Mouse (Mus musculus): Measurements from ENCODE around the gene Kcnq1. TPM values are rescaled to one million over a fixed set of nuclear protein-coding genes. Genes with fewer than 3 reads are reported as not detected.

The Kcnq1 gene
- polyA plus RNA-seq, 1 experiment = 1.2 TPM

DNA sequence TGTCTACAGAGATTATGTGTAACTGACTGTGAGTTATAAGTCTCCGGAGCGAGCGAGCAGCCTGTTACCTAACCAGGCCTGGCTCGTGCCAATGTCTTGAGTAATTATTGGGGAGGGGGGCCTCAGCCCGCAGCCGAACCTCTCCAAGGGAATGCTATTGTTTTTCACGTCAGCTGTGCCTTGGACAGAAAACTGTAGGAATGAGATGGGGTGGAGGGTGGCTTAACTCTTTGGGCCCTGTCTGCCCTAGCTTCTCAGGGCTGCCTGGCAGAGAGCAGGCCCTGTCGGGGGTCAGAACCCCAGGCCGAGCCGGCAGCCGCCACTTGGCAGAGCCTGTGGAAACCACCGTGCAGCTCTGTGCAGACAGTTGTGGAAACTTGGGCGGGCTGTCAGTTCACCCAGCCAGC is 302.5 kb downstream of the Kcnq1 start:
- Histone ChIP-seq H3K4me3 (ENCODE audit: extremely low read depth, insufficient read depth, insufficient read length) (no peak overlapping the region), H3K27me3 (ENCODE audit: control insufficient read depth, insufficient read depth, low read length) (no peaks in the 10 kb centered on the region), H3K27ac (ENCODE audit: insufficient read depth, low read length) (no peak overlapping the region), H3K4me1 (ENCODE audit: control insufficient read depth, insufficient read depth, insufficient read length) (no peaks in the 10 kb centered on the region), H3K36me3 (ENCODE audit: control insufficient read depth, insufficient read depth, low read length) (no peaks in the 10 kb centered on the region)
- 85% methylated on average over 13 of the region's 13 CpGs for WGBS
- no peak for DNase-seq (ENCODE audit: low read depth in 1 of 2, low spot score in 2 of 2)
- TF ChIP-seq CTCF (IDR thresholded peaks at IDR 0.05; ENCODE audit: extremely low read depth, insufficient read depth, insufficient read length, insufficient replicate concordance) (no peak), POLR2A (IDR thresholded peaks at IDR 0.05; ENCODE audit: low read depth, low read length) (no peak)

GRCm38 (mm10) chr7:143412606-143413005 is 306.4 kb downstream of the Kcnq1 start:
- DNase-seq (ENCODE audit: low read depth in 1 of 2, low spot score in 2 of 2) = no peak
- Histone ChIP-seq H3K36me3 (ENCODE audit: control insufficient read depth, insufficient read depth, low read length) (no peaks in the 10 kb centered on the region), H3K27me3 (ENCODE audit: control insufficient read depth, insufficient read depth, low read length) (no peaks in the 10 kb centered on the region), H3K4me1 (ENCODE audit: control insufficient read depth, insufficient read depth, insufficient read length) (no peaks in the 10 kb centered on the region), H3K27ac (ENCODE audit: insufficient read depth, low read length) (no peak overlapping the region), H3K4me3 (ENCODE audit: extremely low read depth, insufficient read depth, insufficient read length) (no peak overlapping the region)
- TF ChIP-seq POLR2A (IDR thresholded peaks at IDR 0.05; ENCODE audit: low read depth, low read length) = no peak
- TF ChIP-seq CTCF (IDR thresholded peaks at IDR 0.05; ENCODE audit: extremely low read depth, insufficient read depth, insufficient read length, insufficient replicate concordance) = no peak
- 86% methylated on average over 6 of the region's 6 CpGs for WGBS

DNA sequence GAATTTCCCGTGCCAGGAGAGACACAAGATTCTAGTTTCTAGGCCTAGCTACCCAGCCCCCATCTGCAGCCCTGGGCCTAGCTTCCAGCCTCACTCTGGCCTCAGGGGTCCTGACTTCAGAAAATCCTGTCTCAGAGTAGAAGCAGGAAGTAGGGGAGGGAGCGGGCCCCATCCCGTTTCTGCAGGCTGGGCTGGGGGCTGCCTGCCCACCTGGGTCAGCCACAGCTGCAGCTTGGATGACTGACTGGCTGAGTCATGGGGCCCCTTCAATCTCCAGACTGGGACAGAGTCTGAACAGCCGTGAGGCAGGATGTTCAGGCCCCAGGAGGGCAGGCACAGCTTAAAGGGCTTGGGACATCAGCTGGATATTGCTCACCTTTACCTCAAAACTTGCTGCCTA is 308.9 kb downstream of the Kcnq1 start:
- Histone ChIP-seq H3K4me1 (ENCODE audit: control insufficient read depth, insufficient read depth, insufficient read length) (no peaks in the 10 kb centered on the region), H3K27me3 (ENCODE audit: control insufficient read depth, insufficient read depth, low read length) (no peaks in the 10 kb centered on the region), H3K4me3 (ENCODE audit: extremely low read depth, insufficient read depth, insufficient read length) (no peak overlapping the region), H3K27ac (ENCODE audit: insufficient read depth, low read length) (no peak overlapping the region), H3K36me3 (ENCODE audit: control insufficient read depth, insufficient read depth, low read length) (no peaks in the 10 kb centered on the region)
- DNase-seq (ENCODE audit: low read depth in 1 of 2, low spot score in 2 of 2) = no peak
- no peak for TF ChIP-seq POLR2A (IDR thresholded peaks at IDR 0.05; ENCODE audit: low read depth, low read length)
- 27% methylated on average over 4 of the region's 4 CpGs for whole genome bisulfite sequencing

DNA sequence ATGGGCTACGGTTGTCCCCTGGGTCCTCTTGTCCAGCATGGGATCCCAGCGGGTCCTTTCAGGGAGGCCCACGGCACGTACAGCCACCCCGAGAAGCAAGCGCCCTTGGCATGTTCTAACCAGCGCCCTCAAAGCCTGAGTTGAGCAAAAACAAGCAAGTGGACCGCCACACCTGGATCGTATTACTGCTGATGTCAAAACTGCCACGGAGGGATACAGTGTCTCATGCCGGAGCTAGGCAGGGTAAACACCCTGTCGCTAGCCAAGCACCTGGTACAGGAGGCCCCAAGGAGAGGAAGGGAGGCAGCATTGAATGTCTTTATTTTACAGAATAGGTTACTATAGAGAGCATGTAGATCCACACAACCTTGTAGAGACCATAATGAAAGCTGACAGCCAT is 310.2 kb downstream of the Kcnq1 start:
- no peaks in the 10 kb centered on the region for H3K4me1 ChIP-seq (ENCODE audit: control insufficient read depth, insufficient read depth, insufficient read length)
- H3K4me3 ChIP-seq (ENCODE audit: extremely low read depth, insufficient read depth, insufficient read length) = no peak overlapping the region
- no peak overlapping the region for H3K27ac ChIP-seq (ENCODE audit: insufficient read depth, low read length)
- WGBS = 92% methylated on average over 12 of the region's 12 CpGs
- no peak for DNase-seq (ENCODE audit: low read depth in 1 of 2, low spot score in 2 of 2)
- TF ChIP-seq POLR2A (IDR thresholded peaks at IDR 0.05; ENCODE audit: low read depth, low read length) = no peak
- no peak for TF ChIP-seq CTCF (IDR thresholded peaks at IDR 0.05; ENCODE audit: extremely low read depth, insufficient read depth, insufficient read length, insufficient replicate concordance)
- no peaks in the 10 kb centered on the region for H3K36me3 ChIP-seq (ENCODE audit: control insufficient read depth, insufficient read depth, low read length)
- no peaks in the 10 kb centered on the region for H3K27me3 ChIP-seq (ENCODE audit: control insufficient read depth, insufficient read depth, low read length)

GRCm38 (mm10) chr7:143417875-143418274 is 311.7 kb downstream of the Kcnq1 start:
- no peaks in the 10 kb centered on the region for H3K27me3 ChIP-seq (ENCODE audit: control insufficient read depth, insufficient read depth, low read length)
- DNase-seq (ENCODE audit: low read depth in 1 of 2, low spot score in 2 of 2) = no peak
- no peak overlapping the region for H3K4me3 ChIP-seq (ENCODE audit: extremely low read depth, insufficient read depth, insufficient read length)
- WGBS = 91% methylated on average over 5 of the region's 5 CpGs
- no peak overlapping the region for H3K27ac ChIP-seq (ENCODE audit: insufficient read depth, low read length)
- no peaks in the 10 kb centered on the region for H3K4me1 ChIP-seq (ENCODE audit: control insufficient read depth, insufficient read depth, insufficient read length)
- TF ChIP-seq CTCF (IDR thresholded peaks at IDR 0.05; ENCODE audit: extremely low read depth, insufficient read depth, insufficient read length, insufficient replicate concordance) (no peak), POLR2A (IDR thresholded peaks at IDR 0.05; ENCODE audit: low read depth, low read length) (no peak)
- no peaks in the 10 kb centered on the region for H3K36me3 ChIP-seq (ENCODE audit: control insufficient read depth, insufficient read depth, low read length)

DNA sequence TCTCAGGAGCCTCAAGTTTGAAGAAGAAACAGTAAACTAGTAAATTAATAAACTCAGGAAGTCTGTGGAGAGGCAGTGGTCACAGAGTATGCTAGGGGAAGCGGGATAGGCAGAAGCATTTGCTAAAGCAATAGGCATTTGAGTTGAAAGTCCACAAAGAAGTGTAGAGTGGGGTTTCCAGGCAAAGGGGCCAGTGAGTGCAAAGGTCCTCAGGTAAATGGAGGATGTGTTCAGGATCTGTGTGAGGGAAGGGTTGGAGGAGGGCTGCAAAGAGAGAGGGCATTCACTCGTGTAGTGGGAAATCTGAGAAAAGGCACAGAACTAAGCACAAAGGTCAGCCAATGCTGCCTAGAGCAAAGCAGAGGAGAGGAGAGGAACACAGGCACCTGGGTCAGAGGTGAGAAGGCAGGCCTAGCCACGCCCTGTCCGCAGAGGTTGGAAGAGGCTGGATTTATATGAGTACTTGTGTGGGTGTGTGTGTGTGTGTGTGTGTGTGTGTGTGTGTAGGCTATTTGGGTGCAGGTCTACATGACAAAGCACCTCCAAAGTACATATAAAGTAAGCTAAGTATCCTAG is 313.5 kb downstream of the Kcnq1 start:
- Histone ChIP-seq H3K4me3 (ENCODE audit: extremely low read depth, insufficient read depth, insufficient read length) (no peak overlapping the region), H3K4me1 (ENCODE audit: control insufficient read depth, insufficient read depth, insufficient read length) (no peaks in the 10 kb centered on the region), H3K27ac (ENCODE audit: insufficient read depth, low read length) (no peak overlapping the region), H3K36me3 (ENCODE audit: control insufficient read depth, insufficient read depth, low read length) (no peaks in the 10 kb centered on the region), H3K27me3 (ENCODE audit: control insufficient read depth, insufficient read depth, low read length) (no peaks in the 10 kb centered on the region)
- DNase-seq (ENCODE audit: low read depth in 1 of 2, low spot score in 2 of 2) = no peak
- TF ChIP-seq POLR2A (IDR thresholded peaks at IDR 0.05; ENCODE audit: low read depth, low read length) = no peak
- TF ChIP-seq CTCF (IDR thresholded peaks at IDR 0.05; ENCODE audit: extremely low read depth, insufficient read depth, insufficient read length, insufficient replicate concordance) = no peak
- 87% methylated on average over 4 of the region's 4 CpGs for WGBS

GRCm38 (mm10) chr7:143428142-143428813 is 322.1 kb downstream of the Kcnq1 start:
- Histone ChIP-seq H3K4me3 (ENCODE audit: extremely low read depth, insufficient read depth, insufficient read length) (no peak overlapping the region), H3K4me1 (ENCODE audit: control insufficient read depth, insufficient read depth, insufficient read length) (no peaks in the 10 kb centered on the region), H3K27me3 (ENCODE audit: control insufficient read depth, insufficient read depth, low read length) (no peaks in the 10 kb centered on the region), H3K27ac (ENCODE audit: insufficient read depth, low read length) (no peak overlapping the region), H3K36me3 (ENCODE audit: control insufficient read depth, insufficient read depth, low read length) (no peaks in the 10 kb centered on the region)
- no peak for TF ChIP-seq CTCF (IDR thresholded peaks at IDR 0.05; ENCODE audit: extremely low read depth, insufficient read depth, insufficient read length, insufficient replicate concordance)
- no peak for TF ChIP-seq POLR2A (IDR thresholded peaks at IDR 0.05; ENCODE audit: low read depth, low read length)
- 91% methylated on average over 23 of the region's 23 CpGs for WGBS
- no peak for DNase-seq (ENCODE audit: low read depth in 1 of 2, low spot score in 2 of 2)
